Mouse (Mus musculus) CH12.LX (cell line): ENCODE measurements around the gene Wdpcp. TPM values are rescaled to one million over a fixed set of nuclear protein-coding genes. Genes with fewer than 3 reads are reported as not detected.

Experiments
- DNase-seq: peaks from one replicate; pipeline ENCODE4 v3.0.0-alpha.2; 2013; ENCODE audit errors: extremely low read depth
- H3K27ac ChIP-seq: 2 replicates; pipeline ENCODE4 v1.5.1; 2012; ENCODE audit warnings: low read depth, mild to moderate bottlenecking, control low read depth, moderate library complexity; ENCODE audit not compliant: insufficient read depth
- H3K27me3 ChIP-seq: replicated peaks from 2 replicates; pipeline ENCODE3; 2012; ENCODE audit warnings: inconsistent platforms
- H3K36me3 ChIP-seq, 2 experiments: replicated peaks in 1 of 2; 2 replicates each; pipeline versions ENCODE3 to v1.6.1; 2012; ENCODE audit warnings: inconsistent platforms in 1 of 2, low read length in 1 of 2, mild to moderate bottlenecking in 1 of 2, mixed read lengths in 1 of 2, moderate library complexity in 1 of 2; ENCODE audit not compliant: control insufficient read depth in 1 of 2, insufficient read depth in 1 of 2
- H3K4me1 ChIP-seq, 2 experiments: 2 replicates each; pipeline ENCODE4 v1.6.1; 2012; ENCODE audit warnings: inconsistent platforms in 1 of 2, moderate library complexity in 1 of 2; ENCODE audit not compliant: insufficient read depth in 2 of 2, control insufficient read depth in 1 of 2
- H3K4me2 ChIP-seq: 2 replicates; pipeline ENCODE4 v1.6.1; 2012; ENCODE audit warnings: low read depth, mild to moderate bottlenecking, control low read depth; ENCODE audit not compliant: poor library complexity, insufficient read depth, severe bottlenecking
- H3K4me3 ChIP-seq, 3 experiments: fragments of 150-350 bp in 1 of 3; sonication (generic) in 1 of 3; replicated peaks in 1 of 3; 2 replicates each; pipeline versions ENCODE3 to v1.5.1; 2011 to 2012; ENCODE audit warnings: low read depth in 2 of 3, low read length in 2 of 3, mild to moderate bottlenecking in 2 of 3, moderate library complexity in 2 of 3, control low read depth in 1 of 3, improper control_type of control experiment in 1 of 3, inconsistent platforms in 1 of 3, mixed read lengths in 1 of 3; ENCODE audit not compliant: poor library complexity in 1 of 3
- H3K79me2 ChIP-seq: replicated peaks from 2 replicates; pipeline ENCODE4 v1.6.1; 2012; ENCODE audit warnings: mild to moderate bottlenecking, moderate library complexity; ENCODE audit not compliant: control insufficient read depth, poor library complexity, insufficient read depth, severe bottlenecking; ENCODE audit errors: extremely low read depth
- H3K9ac ChIP-seq: 2 replicates; pipeline ENCODE4 v1.6.1; 2012; ENCODE audit warnings: low read depth, mild to moderate bottlenecking, control low read depth, moderate library complexity; ENCODE audit not compliant: insufficient read depth
- H3K9me3 ChIP-seq: replicated peaks from 2 replicates; pipeline ENCODE3; 2012; ENCODE audit warnings: low read length, inconsistent platforms, mixed read lengths
- BHLHE40 ChIP-seq: IDR thresholded peaks from 2 replicates; pipeline ENCODE4 v1.6.1; 2011; ENCODE audit warnings: mild to moderate bottlenecking, low read depth, low read length, improper control_type of control experiment
- CTCF ChIP-seq, 2 experiments: IDR thresholded peaks in 1 of 2; conservative IDR thresholded peaks in 1 of 2; 2 replicates each; pipeline ENCODE4 v1.5.1; 2011 to 2012; ENCODE audit warnings: low read depth in 2 of 2, low read length in 2 of 2, improper control_type of control experiment in 1 of 2, inconsistent platforms in 1 of 2, mild to moderate bottlenecking in 1 of 2, moderate library complexity in 1 of 2
- ELF1 ChIP-seq: IDR thresholded peaks from 2 replicates; pipeline ENCODE4 v1.6.1; 2014; ENCODE audit warnings: low read depth, mild to moderate bottlenecking, inconsistent platforms, low read length, improper control_type of control experiment
- ETS1 ChIP-seq: conservative IDR thresholded peaks from 2 replicates; pipeline ENCODE4 v1.6.1; 2012; ENCODE audit warnings: low read depth, mild to moderate bottlenecking, inconsistent platforms, low read length, improper control_type of control experiment, moderate library complexity
- HCFC1 ChIP-seq: IDR thresholded peaks from 2 replicates; pipeline ENCODE4 v1.6.1; 2012; ENCODE audit warnings: low read depth, mild to moderate bottlenecking, inconsistent platforms, low read length, improper control_type of control experiment
- IRF4 ChIP-seq: IDR thresholded peaks from 2 replicates; pipeline ENCODE4 v1.6.1; 2014; ENCODE audit warnings: low read depth, mild to moderate bottlenecking, inconsistent platforms, low read length, improper control_type of control experiment
- JUND ChIP-seq: conservative IDR thresholded peaks from 2 replicates; pipeline ENCODE4 v1.6.1; 2011; ENCODE audit warnings: low read depth, low read length, improper control_type of control experiment
- KAT2A ChIP-seq: IDR thresholded peaks from 2 replicates; pipeline ENCODE4 v1.6.1; 2012; ENCODE audit warnings: low read length, improper control_type of control experiment, inconsistent platforms; ENCODE audit not compliant: insufficient replicate concordance
- MAFK ChIP-seq: IDR thresholded peaks from 2 replicates; pipeline ENCODE4 v1.6.1; 2011; ENCODE audit warnings: low read length, improper control_type of control experiment; ENCODE audit not compliant: insufficient replicate concordance
- MYC ChIP-seq: IDR thresholded peaks from 2 replicates; pipeline ENCODE4 v1.6.1; 2011; ENCODE audit warnings: low read depth, mild to moderate bottlenecking, improper control_type of control experiment, low read length
- NELFE ChIP-seq: IDR thresholded peaks from 2 replicates; pipeline ENCODE4 v1.6.1; 2011; ENCODE audit warnings: low read depth, low read length, improper control_type of control experiment
- NRF1 ChIP-seq: IDR thresholded peaks from 2 replicates; pipeline ENCODE4 v1.6.1; 2014; ENCODE audit warnings: low read depth, mild to moderate bottlenecking, inconsistent platforms, low read length, improper control_type of control experiment, moderate library complexity
- PAX5 ChIP-seq: IDR thresholded peaks from 2 replicates; pipeline ENCODE4 v1.6.1; 2012; ENCODE audit warnings: low read length, inconsistent platforms, mixed read lengths
- RAD21 ChIP-seq: IDR thresholded peaks from 2 replicates; pipeline ENCODE4 v1.6.1; 2011; ENCODE audit warnings: low read depth, mild to moderate bottlenecking, low read length, improper control_type of control experiment, moderate library complexity
- RCOR1 ChIP-seq: conservative IDR thresholded peaks from 2 replicates; pipeline ENCODE4 v1.6.1; 2012; ENCODE audit warnings: low read depth, mild to moderate bottlenecking, inconsistent platforms, low read length, improper control_type of control experiment
- SIN3A ChIP-seq: IDR thresholded peaks from 2 replicates; pipeline ENCODE4 v1.6.1; 2012; ENCODE audit warnings: low read length, improper control_type of control experiment, inconsistent platforms
- SMC3 ChIP-seq: IDR thresholded peaks from 2 replicates; pipeline ENCODE4 v1.6.1; 2011; ENCODE audit warnings: low read depth, low read length, improper control_type of control experiment
- TCF12 ChIP-seq: IDR thresholded peaks from 2 replicates; pipeline ENCODE4 v1.6.1; 2014; ENCODE audit warnings: low read depth, mild to moderate bottlenecking, inconsistent platforms, low read length, improper control_type of control experiment
- USF1 ChIP-seq: IDR thresholded peaks from 2 replicates; pipeline ENCODE4 v1.6.1; 2014; ENCODE audit warnings: low read depth, mild to moderate bottlenecking, inconsistent platforms, low read length, improper control_type of control experiment
- USF2 ChIP-seq: conservative IDR thresholded peaks from 2 replicates; pipeline ENCODE4 v1.6.1; 2011; ENCODE audit warnings: low read depth, low read length, improper control_type of control experiment
- ZKSCAN1 ChIP-seq: IDR thresholded peaks from 2 replicates; pipeline ENCODE4 v1.6.1; 2012; ENCODE audit warnings: low read depth, inconsistent platforms, low read length, improper control_type of control experiment, borderline replicate concordance
- dilution Hi-C: fragments of 300-500 bp; cut with MboI; formaldehyde crosslinking; loops from 2 replicates; pipeline ENCODE4 v1.14.3; 2020; ENCODE audit warnings: low sequenced_read_pairs; ENCODE audit not compliant: extremely low pct_unique_long_range_greater_than_20kb, extremely low pct_ligation_motif_present
- in situ Hi-C: fragments of 300-500 bp; cut with MboI; formaldehyde crosslinking; loops from 3 replicates; pipeline ENCODE4 v1.14.3; 2019; ENCODE audit warnings: low sequenced_read_pairs, low pct_ligation_motif_present, low pct_unique_long_range_greater_than_20kb, mixed read lengths
- polyA plus RNA-seq: library from polyadenylated mRNA; unstranded; fragments of >175 nt; gene quantifications from 2 replicates; pipeline ENCODE4 v1.2.1, GENCODE M21; 2012; ENCODE audit warnings: low read depth; ENCODE audit not compliant: insufficient read length
- total RNA-seq, 2 experiments: library from RNA; depleted of rRNA; stranded (reverse); fragments of 300-350 nt in 1 of 2; fragments of >200 nt in 1 of 2; gene quantifications; 2 replicates each; pipeline ENCODE4 v1.2.3; 2012 to 2014

Gene Wdpcp
- total and polyA plus RNA-seq, 3 experiments, result 3.2 to 5.6 (median 4.8) TPM

- TF ChIP-seq MAFK (no peak), BHLHE40 (no peak), RAD21 (no peak), KAT2A (no peak), JUND (no peak), USF2 (no peak), RCOR1 (no peak), USF1 (no peak), ETS1 (no peak), CTCF (conservative IDR thresholded peaks at IDR 0.05 in 1 of 2, IDR thresholded peaks at IDR 0.05 in 1 of 2; ENCODE audit: low read depth in 2 of 2, low read length in 2 of 2) (no peak), MYC (no peak), NRF1 (no peak), SMC3 (no peak), ZKSCAN1 (no peak), SIN3A (no peak), HCFC1 (no peak), NELFE (no peak), TCF12 (no peak), ELF1 (no peak)
- Histone ChIP-seq H3K36me3 (peaks cover 0 to 13% of the 10 kb centered on the region in 2 experiments), H3K79me2 (no peaks in the 10 kb centered on the region), H3K9me3 (no peaks in the 10 kb centered on the region), H3K4me1 (peaks cover 11 to 30% of the 10 kb centered on the region in 2 experiments), H3K9ac (peak overlapping the region; percentile 26; the same call in 1 of the 2 replicates), H3K27ac (no peak overlapping the region), H3K27me3 (no peaks in the 10 kb centered on the region), H3K4me2 (no peak overlapping the region), H3K4me3 (no peak overlapping the region)
- DNase-seq, result no peak
- in situ Hi-C loops, result no loop called here
- dilution Hi-C loops, result no loop called here
These were observed 20.0 kb upstream of the Wdpcp start for GRCm38 (mm10) chr11:21552049-21552448.

DNA sequence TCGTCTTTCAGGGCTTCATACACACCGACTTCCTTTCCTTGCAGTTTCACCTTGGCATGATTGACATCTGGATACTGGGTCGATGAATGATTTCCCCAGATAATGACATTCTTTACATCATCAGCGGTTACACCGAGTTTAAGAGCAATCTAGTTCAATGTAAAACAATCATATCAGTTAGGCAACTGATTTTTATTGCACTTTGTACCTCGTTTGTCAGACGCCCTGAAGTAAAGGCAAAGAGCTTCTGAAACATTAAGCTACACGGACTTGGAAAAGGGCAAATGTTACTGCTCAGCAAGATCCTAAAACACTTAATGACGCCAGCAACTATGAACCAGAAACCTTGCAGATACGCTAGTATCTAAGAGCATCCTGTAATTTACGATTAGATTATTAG is 12.3 kb upstream of the Wdpcp start:
- H3K9me3 ChIP-seq, result no peaks in the 10 kb centered on the region
- H3K9ac ChIP-seq, result no peak overlapping the region
- no peaks in the 10 kb centered on the region for H3K79me2 ChIP-seq
- dilution Hi-C loops, result no loop called here
- no peak for DNase-seq
- H3K27me3 ChIP-seq, result no peaks in the 10 kb centered on the region
- TF ChIP-seq PAX5 (no peak), IRF4 (no peak), ETS1 (no peak)
- TF ChIP-seq, all 38 proteins: peak for 0
- Histone ChIP-seq H3K27ac (no peak overlapping the region), H3K4me3 (no peak overlapping the region), H3K4me1 (peaks cover 0 to 12% of the 10 kb centered on the region in 2 experiments; a peak in 2 of 4 replicates), H3K36me3 (peaks cover 44 to 81% of the 10 kb centered on the region in 2 experiments), H3K4me2 (no peak overlapping the region)
- in situ Hi-C loops, result no loop called here
